Mouse (Mus musculus): ENCODE results near the gene Sdr42e1. TPM values are rescaled to one million over a fixed set of nuclear protein-coding genes. Genes with fewer than 3 reads are reported as not detected.

Sdr42e1 gene
- polyA plus RNA-seq (2017; shearing (Covaris generic)), result 1 to 10 TPM; 1.5 to 2.6 TPM

GRCm38 (mm10) chr8:117673430-117673830, at the start of gene Sdr42e1:
TSS of gene Sdr42e1 (minus strand) at chr8:117673689.

GRCm38 (mm10) chr8:117701859-117702258, 28.4 kb upstream of the Sdr42e1 start, which contains the start of gene Hsd17b2:
TSS of gene Hsd17b2 (plus strand) at chr8:117701904.

Other genes starting within 250 kb of the Sdr42e1 start
- 1 to 10 TPM; 1.1 to 1.5 TPM for gene Plcg2, start 175.4 kb downstream of the Sdr42e1 start, polyA plus RNA-seq (2017; shearing (Covaris generic))
- under 1 TPM in 1 of 2 experiments, not detected in 1; 0.26 TPM for gene Hsd17b2, start 28.2 kb upstream of the Sdr42e1 start, polyA plus RNA-seq (2017; shearing (Covaris generic))
- gene Mphosph6, start 128.3 kb upstream of the Sdr42e1 start, polyA plus RNA-seq (2017; shearing (Covaris generic)), result 10 to 100 TPM; 38.9 to 49.9 TPM

Data from activated CD4-positive, CD25-positive, alpha-beta regulatory T cell (primary cell).